Mouse (Mus musculus): ENCODE results near the gene Ikzf2.
A peak's percentile ranks its signal among the peaks of the same experiment; 100 is the strongest.

The Ikzf2 gene

GRCm38 (mm10) chr1:69507513-69507912 lies 179.5 kb downstream of the Ikzf2 start:
- DNase-seq (ENCODE audit: low read depth) = no peak

GRCm38 (mm10) chr1:69506615-69507159 lies 180.4 kb downstream of the Ikzf2 start:
- no peak for DNase-seq (ENCODE audit: low read depth)

- DNase-seq (ENCODE audit: low read depth) = no peak
Measured at GRCm38 (mm10) chr1:69506011-69506410, 181.0 kb downstream of the Ikzf2 start.

GRCm38 (mm10) chr1:69500388-69500787 lies 186.7 kb downstream of the Ikzf2 start:
- DNase-seq (ENCODE audit: low read depth) = no peak

- no peak for DNase-seq (ENCODE audit: low read depth)
Measured at GRCm38 (mm10) chr1:69499652-69500051, 187.4 kb downstream of the Ikzf2 start.

- DNase-seq (ENCODE audit: low read depth) = no peak
Measured at GRCm38 (mm10) chr1:69498862-69499306, 188.2 kb downstream of the Ikzf2 start.

GRCm38 (mm10) chr1:69496055-69496454 lies 191.0 kb downstream of the Ikzf2 start:
- DNase-seq (ENCODE audit: low read depth) = peak; percentile 39

GRCm38 (mm10) chr1:69493309-69494047 lies 193.6 kb downstream of the Ikzf2 start:
- no peak for DNase-seq (ENCODE audit: low read depth)

GRCm38 (mm10) chr1:69492013-69492412 lies 195.0 kb downstream of the Ikzf2 start:
- DNase-seq (ENCODE audit: low read depth) = no peak

GRCm38 (mm10) chr1:69489026-69489425 lies 198.0 kb downstream of the Ikzf2 start:
- no peak for DNase-seq (ENCODE audit: low read depth)

GRCm38 (mm10) chr1:69488625-69489024 lies 198.4 kb downstream of the Ikzf2 start:
- no peak for DNase-seq (ENCODE audit: low read depth)
